ENCODE assay signal across 8 mouse cellular contexts in the genomic region with DNA sequence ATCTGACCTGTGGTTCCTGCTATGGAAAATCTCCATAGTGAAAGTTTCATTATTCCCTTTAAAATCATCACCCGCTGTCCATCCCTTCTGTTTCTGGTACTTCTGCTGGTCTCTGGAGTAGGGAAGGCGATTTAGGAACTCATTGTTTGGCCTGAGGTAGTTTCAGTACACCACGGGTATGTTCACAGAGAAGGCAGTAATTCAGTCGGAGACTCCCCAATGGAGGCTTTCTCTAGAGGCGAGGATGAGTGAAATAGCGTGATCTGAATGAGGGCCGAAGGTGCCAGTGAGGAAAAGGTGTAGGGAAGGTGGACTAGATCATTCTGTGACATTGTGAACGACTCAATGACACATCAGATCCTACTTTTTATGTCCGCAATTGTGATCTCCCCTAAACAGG. TPM values are rescaled to one million over a fixed set of nuclear protein-coding genes. Genes with fewer than 3 reads are reported as not detected.
A peak's percentile ranks its signal among the peaks of the same experiment; 100 is the strongest.
DNase-seq lines count a peak whose midpoint lies in the region; ATAC-seq and TF ChIP-seq lines count a peak whose summit lies in the region.

No protein-coding gene starts in this region.

- H3K9me3 ChIP-seq in erythroblast, embryonic 14.5 days (ENCODE audit: control insufficient read depth, low read length) = no peaks in the 10 kb centered on the region
- H3K9me3 ChIP-seq in limb, embryonic 15.5 days = no peaks in the 10 kb centered on the region
- no peaks in the 10 kb centered on the region for H3K9me3 ChIP-seq in stomach, postnatal 0 days (ENCODE audit: control insufficient read depth, low read length)

- peak overlapping the region; percentile 75 for H3K27ac ChIP-seq in thymus, adult 2 months (ENCODE audit: control insufficient read depth, insufficient read depth, low read length)
- H3K27ac ChIP-seq in limb, embryonic 15.5 days = peak overlapping the region; percentile 81
- peak overlapping the region; percentile 85 for H3K27ac ChIP-seq in stomach, postnatal 0 days (replicated peaks)

- peaks cover 75% of the 10 kb centered on the region for H3K36me3 ChIP-seq in erythroblast, embryonic 14.5 days (ENCODE audit: control insufficient read depth)
- peaks cover 35% of the 10 kb centered on the region for H3K36me3 ChIP-seq in thymus, adult 2 months (ENCODE audit: control insufficient read depth, insufficient read depth, low read length)
- H3K36me3 ChIP-seq in limb, embryonic 15.5 days = peaks cover 60% of the 10 kb centered on the region
- peaks cover 8% of the 10 kb centered on the region for H3K36me3 ChIP-seq in stomach, postnatal 0 days (ENCODE audit: control insufficient read depth, insufficient read depth, low read length)

- H3K27me3 ChIP-seq in erythroblast, embryonic 14.5 days (ENCODE audit: control insufficient read depth) = no peaks in the 10 kb centered on the region
- no peaks in the 10 kb centered on the region for H3K27me3 ChIP-seq in thymus, adult 2 months (ENCODE audit: control insufficient read depth, insufficient read depth, low read length)
- no peaks in the 10 kb centered on the region for H3K27me3 ChIP-seq in limb, embryonic 15.5 days
- H3K27me3 ChIP-seq in stomach, postnatal 0 days (ENCODE audit: control insufficient read depth, insufficient read depth, low read length) = no peaks in the 10 kb centered on the region

- peaks cover 43% of the 10 kb centered on the region for H3K4me1 ChIP-seq in erythroblast, embryonic 14.5 days (ENCODE audit: control insufficient read depth)
- H3K4me1 ChIP-seq in thymus, adult 2 months (replicated peaks; ENCODE audit: control insufficient read depth, insufficient read depth, low read length) = peaks cover 10% of the 10 kb centered on the region
- peaks cover 26% of the 10 kb centered on the region for H3K4me1 ChIP-seq in limb, embryonic 15.5 days
- H3K4me1 ChIP-seq in stomach, postnatal 0 days (replicated peaks; ENCODE audit: control insufficient read depth, insufficient read depth) = no peaks in the 10 kb centered on the region; the same call in 1 of the 2 replicates

- H3K9ac ChIP-seq in limb, embryonic 15.5 days = peak overlapping the region; percentile 56
- peak overlapping the region; percentile 76 for H3K9ac ChIP-seq in stomach, postnatal 0 days (ENCODE audit: low read length)

- H3K4me2 ChIP-seq in limb, embryonic 15.5 days = peak overlapping the region; percentile 70
- peak overlapping the region; percentile 89 for H3K4me2 ChIP-seq in stomach, postnatal 0 days (replicated peaks; ENCODE audit: low read depth)

- TF ChIP-seq POLR2A in thymus, adult 2 months (IDR thresholded peaks at IDR 0.05; ENCODE audit: control insufficient read depth, extremely low read depth, insufficient read depth, low read length, poor library complexity) = no peak

- no peak for TF ChIP-seq EP300 in stomach, postnatal 0 days (optimal IDR thresholded peaks at IDR 0.05)

- H3K4me3 ChIP-seq in erythroblast, embryonic 14.5 days (replicated peaks) = peak overlapping the region; percentile 88
- H3K4me3 ChIP-seq in thymus, adult 2 months (ENCODE audit: control insufficient read depth, insufficient read depth, low read length) = peak overlapping the region; percentile 83; the same call in 1 of the 2 replicates
- peak overlapping the region; percentile 64 for H3K4me3 ChIP-seq in limb, embryonic 15.5 days
- peak overlapping the region; percentile 82 for H3K4me3 ChIP-seq in stomach, postnatal 0 days (ENCODE audit: low read depth, low read length)

- no peak for TF ChIP-seq CTCF in thymus, adult 2 months (IDR thresholded peaks at IDR 0.05; ENCODE audit: borderline replicate concordance, control insufficient read depth, extremely low read depth, insufficient read depth, low read length, poor library complexity)
- no peak for TF ChIP-seq CTCF in stomach, postnatal 0 days (IDR thresholded peaks at IDR 0.05; ENCODE audit: low read depth)

- WGBS in thymus, adult 2 months = 2% methylated on average over 9 of the region's 9 CpGs
- 9% methylated on average over 9 of the region's 9 CpGs for WGBS in limb, embryonic 15.5 days
- WGBS in stomach, postnatal 0 days = 5% methylated on average over 9 of the region's 9 CpGs

- no peak for ATAC-seq in erythroblast, adult 5-6 weeks (replicated peaks; ENCODE audit: low FRiP score, poor library complexity, severe bottlenecking)
- no peak for ATAC-seq in limb, embryonic 15.5 days (ENCODE audit: insufficient number of reproducible peaks, low FRiP score, low TSS enrichment, low read depth)
- no peak for ATAC-seq in stomach, postnatal 0 days (ENCODE audit: low FRiP score, low TSS enrichment)

- DNase-seq in thymus, adult 2 months = no peak
- no peak for DNase-seq in thymus, postnatal 14 days
- no peak for DNase-seq in stomach, postnatal 0 days (ENCODE audit: low spot score)
- DNase-seq in right cerebral cortex, postnatal 25 days = no peak
- DNase-seq in gastrocnemius, adult 18-20 months (ENCODE audit: low spot score) = no peak

RNA-seq across cellular contexts. Expression of a gene that starts 0.5 kb away (rescaled TPM):
- 1.6 TPM in 2 replicates for polyA plus RNA-seq in erythroblast, embryonic 14.5 days (2012)
- total RNA-seq in erythroblast, adult 5-6 weeks (2015; ENCODE audit: low replicate concordance) = 1.0 and 2.7 TPM in 2 replicates
- total RNA-seq in erythroblast, adult 5-6 weeks (2017; ENCODE audit: low replicate concordance) = 2.3 and 6.8 TPM in 2 replicates
- 39.4 and 42.0 TPM in 2 replicates for polyA plus RNA-seq in thymus, adult 2 months (2012; rRNA removed)
- 29.3 and 30.0 TPM in 2 replicates for polyA plus RNA-seq in limb, embryonic 15.5 days (2015; fragmentation: Nextera tagmentation; extraction: Ambion mirVana)
- polyA plus RNA-seq in stomach, postnatal 0 days (2015; fragmentation: Nextera tagmentation; extraction: Ambion mirVana) = 14.9 and 15.8 TPM in 2 replicates
- total RNA-seq in gastrocnemius, adult 18-20 months (2021) = 1 to 10 TPM; 7.6 to 8.2 TPM

RNA-seq across cellular contexts. Expression of a gene that starts 12.5 kb away (rescaled TPM):
- polyA plus RNA-seq in erythroblast, embryonic 14.5 days (2012) = 2.2 and 3.4 TPM in 2 replicates
- 16.9 and 22.8 TPM in 2 replicates for total RNA-seq in erythroblast, adult 5-6 weeks (2015; ENCODE audit: low replicate concordance)
- total RNA-seq in erythroblast, adult 5-6 weeks (2017; ENCODE audit: low replicate concordance) = 39.5 and 54.4 TPM in 2 replicates
- 79.6 and 92.0 TPM in 2 replicates for polyA plus RNA-seq in thymus, adult 2 months (2012; rRNA removed)
- polyA plus RNA-seq in limb, embryonic 15.5 days (2015; fragmentation: Nextera tagmentation; extraction: Ambion mirVana) = 155 and 160 TPM in 2 replicates
- polyA plus RNA-seq in stomach, postnatal 0 days (2015; fragmentation: Nextera tagmentation; extraction: Ambion mirVana) = 68.0 and 69.3 TPM in 2 replicates
- 10 to 100 TPM; 21.6 to 24.2 TPM for total RNA-seq in gastrocnemius, adult 18-20 months (2021)

RNA-seq across cellular contexts. Expression of a gene that starts 12.7 kb away (rescaled TPM):
- polyA plus RNA-seq in erythroblast, embryonic 14.5 days (2012) = 5.4 and 8.2 TPM in 2 replicates
- total RNA-seq in erythroblast, adult 5-6 weeks (2015; ENCODE audit: low replicate concordance) = 181 and 213 TPM in 2 replicates
- 105 and 149 TPM in 2 replicates for total RNA-seq in erythroblast, adult 5-6 weeks (2017; ENCODE audit: low replicate concordance)
- polyA plus RNA-seq in thymus, adult 2 months (2012; rRNA removed) = 251 and 292 TPM in 2 replicates
- 467 and 482 TPM in 2 replicates for polyA plus RNA-seq in limb, embryonic 15.5 days (2015; fragmentation: Nextera tagmentation; extraction: Ambion mirVana)
- 240 and 247 TPM in 2 replicates for polyA plus RNA-seq in stomach, postnatal 0 days (2015; fragmentation: Nextera tagmentation; extraction: Ambion mirVana)
- total RNA-seq in gastrocnemius, adult 18-20 months (2021) = 100 to 1,000 TPM; 452 to 469 TPM

RNA-seq across cellular contexts. Expression of a gene that starts 24.8 kb away (rescaled TPM):
- polyA plus RNA-seq in erythroblast, embryonic 14.5 days (2012) = 1.3 and 1.4 TPM in 2 replicates
- total RNA-seq in erythroblast, adult 5-6 weeks (2015; ENCODE audit: low replicate concordance) = 1.7 and 4.8 TPM in 2 replicates
- 6.3 and 8.3 TPM in 2 replicates for total RNA-seq in erythroblast, adult 5-6 weeks (2017; ENCODE audit: low replicate concordance)
- 72.3 and 73.1 TPM in 2 replicates for polyA plus RNA-seq in thymus, adult 2 months (2012; rRNA removed)
- polyA plus RNA-seq in limb, embryonic 15.5 days (2015; fragmentation: Nextera tagmentation; extraction: Ambion mirVana) = 41.8 and 42.7 TPM in 2 replicates
- 24.6 and 26.6 TPM in 2 replicates for polyA plus RNA-seq in stomach, postnatal 0 days (2015; fragmentation: Nextera tagmentation; extraction: Ambion mirVana)
- total RNA-seq in gastrocnemius, adult 18-20 months (2021) = 1 to 10 TPM; 3.1 to 4.5 TPM

RNA-seq across cellular contexts. Expression of a gene that starts 25.0 kb away (rescaled TPM):
- 0.42 and 0.57 TPM in 2 replicates for polyA plus RNA-seq in erythroblast, embryonic 14.5 days (2012)
- total RNA-seq in erythroblast, adult 5-6 weeks (2015; ENCODE audit: low replicate concordance) = 1.2 TPM in 1 of 2 replicates, not detected in the other
- total RNA-seq in erythroblast, adult 5-6 weeks (2017; ENCODE audit: low replicate concordance) = 1.7 and 3.0 TPM in 2 replicates
- polyA plus RNA-seq in thymus, adult 2 months (2012; rRNA removed) = 11.9 and 13.5 TPM in 2 replicates
- polyA plus RNA-seq in limb, embryonic 15.5 days (2015; fragmentation: Nextera tagmentation; extraction: Ambion mirVana) = 4.0 and 4.6 TPM in 2 replicates
- polyA plus RNA-seq in stomach, postnatal 0 days (2015; fragmentation: Nextera tagmentation; extraction: Ambion mirVana) = 3.0 and 3.6 TPM in 2 replicates
- total RNA-seq in gastrocnemius, adult 18-20 months (2021) = 1 to 10 TPM; 7.8 TPM

Comparison
In these comparisons a context has a peak if more than half of its experiments do, and no peak if none do; other contexts are left out.
1. RNA of a gene that starts 12.5 kb away (polyA plus RNA-seq): 155 to 160 TPM in limb, embryonic 15.5 days, 79.6 to 92.0 TPM in thymus, adult 2 months and 68.0 to 69.3 TPM in stomach, postnatal 0 days; 2.2 to 3.4 TPM in erythroblast, embryonic 14.5 days; every median in the first group is over 10 times any median in the second.
2. RNA of a gene that starts 12.7 kb away (polyA plus RNA-seq): 467 to 482 TPM in limb, embryonic 15.5 days, 251 to 292 TPM in thymus, adult 2 months and 240 to 247 TPM in stomach, postnatal 0 days; 5.4 to 8.2 TPM in erythroblast, embryonic 14.5 days; every median in the first group is over 10 times any median in the second.
3. Peak in every context shown above with its lines, with median percentiles within 50 percentile points of each other: H3K4me3 ChIP-seq and H3K27ac ChIP-seq.